Mouse (Mus musculus) stomach, postnatal 0 days (tissue): ENCODE measurements around the gene Trpv1. TPM values are rescaled to one million over a fixed set of nuclear protein-coding genes. Genes with fewer than 3 reads are reported as not detected.

Source experiments
- ATAC-seq: fragments of 200-750 bp; cut with Nextera tagmentation; 2 replicates; pipeline ENCODE4 v1.8.0; 2017; ENCODE audit not compliant: low FRiP score, low TSS enrichment
- DNase-seq: peaks from one replicate; pipeline ENCODE4 v3.0.0-alpha.2; 2016; ENCODE audit warnings: low spot score
- H3K27ac ChIP-seq: fragments of 300-500 bp; sonication (generic); replicated peaks from 2 replicates; pipeline ENCODE4 v1.5.1; 2014; ENCODE audit warnings: mild to moderate bottlenecking, control low read depth
- H3K27me3 ChIP-seq: fragments of 300-500 bp; sonication (generic); 2 replicates; pipeline ENCODE4 v1.6.1; 2014; ENCODE audit warnings: low read length; ENCODE audit not compliant: control insufficient read depth, insufficient read depth
- H3K36me3 ChIP-seq: fragments of 300-500 bp; sonication (generic); 2 replicates; pipeline ENCODE4 v1.6.1; 2014; ENCODE audit warnings: low read length, mixed read lengths; ENCODE audit not compliant: control insufficient read depth, insufficient read depth
- H3K4me1 ChIP-seq: fragments of 300-500 bp; sonication (generic); replicated peaks from 2 replicates; pipeline ENCODE4 v1.6.1; 2014; ENCODE audit warnings: antibody characterized with exemption; ENCODE audit not compliant: control insufficient read depth, insufficient read depth
- H3K4me2 ChIP-seq: fragments of 300-500 bp; sonication (generic); replicated peaks from 2 replicates; pipeline ENCODE4 v1.6.1; 2014; ENCODE audit warnings: low read depth, mild to moderate bottlenecking, control low read depth, moderate library complexity
- H3K4me3 ChIP-seq: fragments of 300-500 bp; sonication (generic); 2 replicates; pipeline ENCODE4 v1.5.1; 2014; ENCODE audit warnings: low read depth, low read length, control low read depth
- H3K9ac ChIP-seq: fragments of 300-500 bp; sonication (generic); 2 replicates; pipeline ENCODE4 v1.6.1; 2014; ENCODE audit warnings: mild to moderate bottlenecking, low read length, control low read depth, mixed read lengths
- H3K9me3 ChIP-seq: fragments of 300-500 bp; sonication (generic); 2 replicates; pipeline ENCODE4 v1.6.1; 2016; ENCODE audit warnings: low read length; ENCODE audit not compliant: control insufficient read depth
- CTCF ChIP-seq: IDR thresholded peaks from 2 replicates; pipeline ENCODE4 v1.5.1; 2016; ENCODE audit warnings: antibody characterized with exemption, low read depth, mild to moderate bottlenecking, moderate library complexity
- EP300 ChIP-seq: optimal IDR thresholded peaks from 2 replicates; pipeline ENCODE3; 2016; ENCODE audit warnings: antibody characterized with exemption
- WGBS: fragments of 180-500 bp; shearing (Covaris S2); extraction: QIAGEN DNeasy Blood & Tissue Kit; methylation state at CpG from one replicate; pipeline ENCODE4 v1.1.7; 2014; 5-methylcytosine and 5-hydroxymethylcytosine counted together
- polyA plus RNA-seq: library from polyadenylated mRNA; unstranded; fragments of >200 nt; fragmentation: Nextera tagmentation; extraction: Ambion mirVana; gene quantifications from 2 replicates; pipeline ENCODE4 v1.2.1, GENCODE M21; 2015

Gene Trpv1
- polyA plus RNA-seq, 1 experiment from 2014 or later, result 0.02 TPM

GRCm38 (mm10) chr11:73236731-73237130 lies 2.6 kb downstream of the Trpv1 start:
- 0 out of 2 replicates have a peak, but pooled peaks cover 2% of the 10 kb centered on the region for H3K4me1 ChIP-seq
- no peaks in the 10 kb centered on the region for H3K9me3 ChIP-seq
- ATAC-seq, result no peak
- H3K4me2 ChIP-seq, result no peak overlapping the region
- 0 out of 2 replicates have a peak overlapping the region, but pooled peaks have one; percentile 77 for H3K27ac ChIP-seq
- no peak for DNase-seq
- 0 out of 2 replicates have a peak overlapping the region, but pooled peaks have one; percentile 18 for H3K9ac ChIP-seq
- no peak for TF ChIP-seq CTCF
- TF ChIP-seq EP300, result no peak
- H3K27me3 ChIP-seq, result no peaks in the 10 kb centered on the region
- no peak overlapping the region for H3K4me3 ChIP-seq
- 40% methylated on average over 3 of the region's 3 CpGs for WGBS
- H3K36me3 ChIP-seq, result no peaks in the 10 kb centered on the region

- H3K9me3 ChIP-seq, result no peaks in the 10 kb centered on the region
- 83% methylated on average over 6 of the region's 6 CpGs for WGBS
- no peaks in the 10 kb centered on the region for H3K36me3 ChIP-seq
- DNase-seq, result no peak
- no peak for TF ChIP-seq EP300
- TF ChIP-seq CTCF, result no peak
- no peak overlapping the region for H3K4me2 ChIP-seq
- ATAC-seq, result no peak
- no peaks in the 10 kb centered on the region for H3K4me1 ChIP-seq
- H3K27ac ChIP-seq, result no peak overlapping the region
- no peak overlapping the region for H3K4me3 ChIP-seq
- H3K9ac ChIP-seq, result no peak overlapping the region
- H3K27me3 ChIP-seq, result no peaks in the 10 kb centered on the region
Measured at GRCm38 (mm10) chr11:73242199-73242598, 8.1 kb downstream of the Trpv1 start.

GRCm38 (mm10) chr11:73242777-73243176 lies 8.7 kb downstream of the Trpv1 start:
- TF ChIP-seq EP300 (no peak), CTCF (no peak)
- no peak for DNase-seq
- Histone ChIP-seq H3K4me1 (no peaks in the 10 kb centered on the region), H3K36me3 (no peaks in the 10 kb centered on the region), H3K27me3 (no peaks in the 10 kb centered on the region), H3K9me3 (no peaks in the 10 kb centered on the region), H3K9ac (no peak overlapping the region), H3K4me3 (no peak overlapping the region), H3K4me2 (no peak overlapping the region), H3K27ac (no peak overlapping the region)
- no peak for ATAC-seq
- WGBS, result 86% methylated on average over 4 of the region's 4 CpGs

GRCm38 (mm10) chr11:73257362-73257945 lies 23.4 kb downstream of the Trpv1 start:
- H3K36me3 ChIP-seq, result no peaks in the 10 kb centered on the region
- WGBS, result 60% methylated on average over 4 of the region's 4 CpGs
- H3K9me3 ChIP-seq, result no peaks in the 10 kb centered on the region
- no peak overlapping the region for H3K4me2 ChIP-seq
- H3K9ac ChIP-seq, result no peak overlapping the region
- H3K27ac ChIP-seq, result no peak overlapping the region
- no peak overlapping the region for H3K4me3 ChIP-seq
- ATAC-seq, result no peak
- DNase-seq, result no peak
- no peaks in the 10 kb centered on the region for H3K27me3 ChIP-seq
- no peaks in the 10 kb centered on the region for H3K4me1 ChIP-seq
- TF ChIP-seq EP300, result no peak
- TF ChIP-seq CTCF, result no peak

GRCm38 (mm10) chr11:73258664-73259063 lies 24.6 kb downstream of the Trpv1 start:
- no peak overlapping the region for H3K4me3 ChIP-seq
- no peak for TF ChIP-seq EP300
- TF ChIP-seq CTCF, result no peak
- H3K9ac ChIP-seq, result no peak overlapping the region
- no peaks in the 10 kb centered on the region for H3K9me3 ChIP-seq
- H3K4me1 ChIP-seq, result no peaks in the 10 kb centered on the region
- no peak overlapping the region for H3K27ac ChIP-seq
- H3K36me3 ChIP-seq, result no peaks in the 10 kb centered on the region
- H3K4me2 ChIP-seq, result no peak overlapping the region
- no peaks in the 10 kb centered on the region for H3K27me3 ChIP-seq
- DNase-seq (no peak), ATAC-seq (no peak)

GRCm38 (mm10) chr11:73260457-73260856 lies 26.4 kb downstream of the Trpv1 start:
- ATAC-seq, result no peak
- DNase-seq, result no peak
- TF ChIP-seq EP300 (no peak), CTCF (no peak)
- Histone ChIP-seq H3K27me3 (no peaks in the 10 kb centered on the region), H3K4me1 (no peaks in the 10 kb centered on the region), H3K4me2 (no peak overlapping the region), H3K4me3 (no peak overlapping the region), H3K9me3 (no peaks in the 10 kb centered on the region), H3K27ac (no peak overlapping the region), H3K36me3 (no peaks in the 10 kb centered on the region), H3K9ac (no peak overlapping the region)
- 55% methylated on average over 3 of the region's 3 CpGs for WGBS
